Mouse (Mus musculus) G1E (cell line): ENCODE data around the gene Ier3.

Experiments
- CTCF ChIP-seq: IDR thresholded peaks from 2 replicates; pipeline ENCODE4 v1.5.1; 2012; ENCODE audit warnings: low read depth, low read length, inconsistent platforms, mixed read lengths
- GATA1 ChIP-seq: IDR thresholded peaks from 2 replicates; pipeline ENCODE4 v1.6.1; 2012; ENCODE audit warnings: borderline replicate concordance, low read length, inconsistent platforms, mixed read lengths
- POLR2AphosphoS5 ChIP-seq: IDR thresholded peaks from 2 replicates; pipeline ENCODE4 v1.6.1; 2012; ENCODE audit warnings: low read depth, low read length, inconsistent platforms; ENCODE audit not compliant: insufficient replicate concordance
- TAL1 ChIP-seq: conservative IDR thresholded peaks from 2 replicates; pipeline ENCODE4 v1.6.1; 2012; ENCODE audit warnings: low read depth, low read length, inconsistent platforms, mixed read lengths

DNA sequence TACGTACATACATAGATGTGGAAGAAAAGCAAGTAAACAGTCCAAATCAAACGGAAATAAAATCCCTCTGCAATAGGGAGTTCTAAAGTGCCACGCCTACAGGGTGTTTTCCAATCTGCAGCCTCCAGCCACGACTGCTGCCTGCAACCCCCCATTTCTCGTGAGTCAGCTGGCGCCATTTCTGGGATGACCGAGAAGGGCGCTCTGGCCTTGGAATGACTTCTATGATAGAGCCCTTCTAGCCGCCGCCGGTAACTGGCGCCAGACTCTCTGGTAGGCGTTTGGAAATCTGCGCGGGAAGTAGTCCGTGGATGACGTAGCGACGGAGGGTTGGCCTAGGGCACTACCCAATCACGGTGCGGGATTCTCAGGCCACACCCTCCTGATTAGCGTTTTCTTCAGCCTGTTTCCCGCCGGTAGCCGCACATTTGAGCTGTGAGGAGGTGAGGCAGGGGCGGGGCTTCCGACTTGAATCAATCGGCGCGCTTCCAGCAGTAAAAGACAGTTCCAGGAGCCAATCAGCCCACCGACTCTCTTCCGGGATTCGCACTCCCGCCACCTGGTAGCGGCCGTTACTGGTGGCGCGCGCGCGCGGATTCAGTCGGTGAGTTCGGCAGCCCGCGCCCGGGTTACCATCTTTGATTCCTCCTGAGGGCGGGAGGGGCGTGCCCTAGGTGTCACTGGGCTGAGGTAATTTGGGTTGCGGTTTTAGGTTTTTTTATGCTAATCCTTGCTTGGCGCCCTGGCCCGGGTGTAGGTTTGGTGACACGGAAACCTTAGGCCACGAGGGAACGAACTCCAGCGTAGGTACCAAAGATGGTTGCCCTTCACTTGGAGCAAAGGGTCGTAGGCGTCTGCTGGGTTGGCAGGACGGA, 19.8 kb downstream of the Ier3 start, which contains the start of gene Mdc1:
- no peak for TF ChIP-seq POLR2AphosphoS5
- TF ChIP-seq CTCF: no peak
- no peak for TF ChIP-seq GATA1
- TF ChIP-seq TAL1: no peak; the same call in 1 of the 2 replicates
